Mouse (Mus musculus) intestine, embryonic 14.5 days (tissue): ENCODE results near the gene 1700007K13Rik. TPM values are rescaled to one million over a fixed set of nuclear protein-coding genes. Genes with fewer than 3 reads are reported as not detected.
A peak's percentile ranks its signal among the peaks of the same experiment; 100 is the strongest.

ENCODE experiments used
- ATAC-seq: fragments of 200-750 bp; cut with Nextera tagmentation; replicated peaks from 2 replicates; pipeline ENCODE4 v1.8.0; 2017; ENCODE audit warnings: low read depth, moderate number of reproducible peaks, moderate TSS enrichment, moderate library complexity; ENCODE audit not compliant: low FRiP score, low TSS enrichment
- DNase-seq: peaks from one replicate; pipeline ENCODE4 v3.0.0-alpha.2; 2018; ENCODE audit warnings: low spot score
- H3K27ac ChIP-seq: fragments of 300-500 bp; sonication (generic); 2 replicates; pipeline ENCODE4 v1.5.1; 2014; ENCODE audit warnings: low read depth, mild to moderate bottlenecking, control low read depth
- H3K27me3 ChIP-seq: fragments of 300-500 bp; sonication (generic); replicated peaks from 2 replicates; pipeline ENCODE4 v1.6.1; 2014; ENCODE audit warnings: low read length, control low read depth; ENCODE audit not compliant: control insufficient read depth, insufficient read depth
- H3K36me3 ChIP-seq: fragments of 300-500 bp; sonication (generic); 2 replicates; pipeline ENCODE4 v1.6.1; 2014; ENCODE audit warnings: low read length, control low read depth; ENCODE audit not compliant: control insufficient read depth, insufficient read depth
- H3K4me1 ChIP-seq: fragments of 300-500 bp; sonication (generic); replicated peaks from 2 replicates; pipeline ENCODE4 v1.6.1; 2014; ENCODE audit warnings: low read length, control low read depth, mixed read lengths; ENCODE audit not compliant: control insufficient read depth, insufficient read depth
- H3K4me2 ChIP-seq: fragments of 300-500 bp; sonication (generic); 2 replicates; pipeline ENCODE4 v1.6.1; 2014; ENCODE audit warnings: low read length
- H3K4me3 ChIP-seq: fragments of 300-500 bp; sonication (generic); 2 replicates; pipeline ENCODE4 v1.5.1; 2014; ENCODE audit warnings: low read depth, low read length, control low read depth, mixed read lengths
- H3K9ac ChIP-seq: fragments of 300-500 bp; sonication (generic); 2 replicates; pipeline ENCODE4 v1.6.1; 2014; ENCODE audit warnings: mild to moderate bottlenecking, low read length
- H3K9me3 ChIP-seq: fragments of 300-500 bp; sonication (generic); 2 replicates; pipeline ENCODE4 v1.6.1; 2016; ENCODE audit warnings: low read length, control low read depth; ENCODE audit not compliant: control insufficient read depth
- WGBS: fragments of 180-500 bp; shearing (Covaris S2); extraction: QIAGEN DNeasy Blood & Tissue Kit; methylation state at CpG from one replicate; pipeline ENCODE4 v1.1.7; 2014; 5-methylcytosine and 5-hydroxymethylcytosine counted together
- polyA plus RNA-seq: library from polyadenylated mRNA; unstranded; fragments of >200 nt; fragmentation: Nextera tagmentation; extraction: Ambion mirVana; gene quantifications from 2 replicates; pipeline ENCODE4 v1.2.1, GENCODE M21; 2014

The 1700007K13Rik gene
- polyA plus RNA-seq, 1 experiment from 2014 or later: 0.28 TPM

DNA sequence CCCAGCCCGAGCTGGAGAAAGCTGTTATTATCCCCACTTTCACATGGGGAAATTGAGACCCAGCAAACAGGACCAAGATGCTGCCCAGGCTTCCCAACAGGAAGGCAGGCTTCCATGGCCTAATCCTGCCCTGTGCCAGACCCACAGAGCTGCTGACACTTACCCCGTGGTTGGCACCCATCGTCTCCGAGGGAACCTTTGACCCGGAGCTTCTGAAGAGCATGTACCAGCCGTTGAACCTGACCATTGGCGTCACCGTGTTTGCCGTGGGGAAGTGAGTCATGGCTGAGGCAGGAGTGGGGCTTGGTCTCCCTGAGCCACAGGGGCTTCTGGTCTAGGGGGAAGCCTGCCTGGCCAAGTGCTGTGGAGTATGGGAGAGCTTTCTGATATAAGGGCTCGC is 36.9 kb upstream of the 1700007K13Rik start:
- DNase-seq: no peak
- Histone ChIP-seq H3K4me3 (no peak overlapping the region), H3K27ac (no peak overlapping the region), H3K27me3 (no peaks in the 10 kb centered on the region), H3K9me3 (no peaks in the 10 kb centered on the region), H3K36me3 (0 out of 2 replicates have a peak, but pooled peaks cover 19% of the 10 kb centered on the region), H3K4me2 (no peak overlapping the region), H3K9ac (no peak overlapping the region), H3K4me1 (no peaks in the 10 kb centered on the region)
- 84% methylated on average over 10 of the region's 10 CpGs for WGBS
- ATAC-seq: no peak

DNA sequence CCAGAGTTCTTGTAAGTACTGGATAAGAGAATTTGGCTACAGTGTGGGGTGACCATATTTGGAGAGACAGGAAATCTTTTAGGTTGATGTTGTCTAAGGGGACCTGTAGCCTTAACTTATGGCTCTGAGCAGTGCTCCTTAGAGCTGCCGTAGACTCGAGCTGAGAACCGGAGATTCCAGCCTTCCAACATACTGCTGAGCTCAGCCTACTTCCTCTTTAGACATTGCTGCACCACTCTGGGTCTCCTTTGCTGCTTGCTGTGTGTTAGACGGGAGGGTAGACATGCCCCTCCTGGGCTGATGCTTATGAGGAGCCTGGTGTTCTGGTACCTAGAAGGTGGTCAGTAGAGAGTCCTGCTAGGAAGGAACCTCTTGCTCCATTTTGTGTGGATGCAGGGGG is 32.3 kb upstream of the 1700007K13Rik start:
- Histone ChIP-seq H3K4me2 (no peak overlapping the region), H3K27ac (no peak overlapping the region), H3K4me3 (no peak overlapping the region), H3K9ac (no peak overlapping the region), H3K4me1 (peaks cover 17% of the 10 kb centered on the region), H3K9me3 (no peaks in the 10 kb centered on the region; the same call in 1 of the 2 replicates), H3K36me3 (0 out of 2 replicates have a peak, but pooled peaks cover 12% of the 10 kb centered on the region), H3K27me3 (no peaks in the 10 kb centered on the region)
- WGBS: 81% methylated on average over 4 of the region's 4 CpGs
- ATAC-seq (no peak), DNase-seq (no peak)

DNA sequence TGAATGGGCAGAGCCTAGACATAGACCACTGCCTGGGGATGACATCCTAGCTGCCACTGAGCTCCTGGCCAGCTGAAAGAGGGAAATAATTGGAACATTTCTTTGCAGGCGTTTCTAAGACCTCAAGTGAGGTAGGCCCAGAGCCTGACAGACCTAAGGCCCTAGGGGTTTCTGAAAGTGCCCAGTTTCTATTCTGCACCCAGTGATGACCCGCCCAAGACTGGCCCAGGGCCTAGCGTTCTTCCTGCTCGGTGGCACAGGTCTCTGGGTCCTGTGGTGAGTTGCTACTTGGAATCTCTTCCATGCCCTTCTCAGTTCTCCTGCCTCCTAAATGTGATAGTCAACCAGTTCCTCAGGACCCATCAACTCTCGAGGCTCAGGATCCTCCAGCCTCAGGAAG is 31.4 kb upstream of the 1700007K13Rik start:
- DNase-seq (no peak), ATAC-seq (no peak)
- H3K27ac ChIP-seq: no peak overlapping the region
- H3K9ac ChIP-seq: no peak overlapping the region
- no peaks in the 10 kb centered on the region for H3K27me3 ChIP-seq
- H3K4me3 ChIP-seq: no peak overlapping the region
- WGBS: 88% methylated on average over 5 of the region's 5 CpGs
- H3K4me2 ChIP-seq: no peak overlapping the region
- H3K4me1 ChIP-seq: peaks cover 17% of the 10 kb centered on the region
- H3K36me3 ChIP-seq: 0 out of 2 replicates have a peak, but pooled peaks cover 6% of the 10 kb centered on the region
- no peaks in the 10 kb centered on the region; the same call in 1 of the 2 replicates for H3K9me3 ChIP-seq

DNA sequence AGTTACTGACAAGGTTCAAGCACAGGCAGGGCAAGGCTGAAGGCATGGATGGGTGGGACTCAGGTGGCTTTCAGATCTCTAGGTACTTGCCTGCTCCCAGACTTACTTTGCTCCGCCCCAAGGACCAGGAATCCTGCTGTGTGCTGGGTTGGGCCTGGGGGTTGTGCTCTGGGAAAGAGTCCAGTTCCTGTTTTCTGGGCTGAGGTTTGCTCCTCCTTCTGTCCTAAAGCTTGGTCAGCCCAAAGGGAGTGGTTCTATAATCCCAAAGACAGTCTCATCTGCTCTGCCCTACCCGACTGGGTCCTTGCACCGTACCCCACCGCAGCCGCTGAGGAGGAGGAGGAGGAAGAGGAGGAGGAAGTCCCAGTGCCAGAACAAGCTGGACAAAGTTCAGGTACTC is 30.5 kb upstream of the 1700007K13Rik start, which contains the start of gene Gbgt1:
Gene Gbgt1 (plus strand): TSS at position 221 of the 400 bp plus-strand sequence.
- peak within 1 kb of the TSS; percentile 54; the same call in 1 of the 2 replicates for H3K27ac ChIP-seq
- H3K4me3 ChIP-seq: no peak within 1 kb of the TSS
- H3K27me3 ChIP-seq: no peaks in the 10 kb centered on the region
- no peak for ATAC-seq
- 0 out of 2 replicates have a peak within 1 kb of the TSS, but pooled peaks have one; percentile 5 for H3K9ac ChIP-seq
- no peak for DNase-seq
- H3K36me3 ChIP-seq: 0 out of 2 replicates have a peak, but pooled peaks cover 3% of the 10 kb centered on the region
- H3K9me3 ChIP-seq: no peaks in the 10 kb centered on the region; the same call in 1 of the 2 replicates
- 77% methylated on average over 5 of the region's 5 CpGs for WGBS
- peak within 1 kb of the TSS; percentile 2; the same call in 1 of the 2 replicates for H3K4me2 ChIP-seq
- peaks cover 17% of the 10 kb centered on the region for H3K4me1 ChIP-seq

DNA sequence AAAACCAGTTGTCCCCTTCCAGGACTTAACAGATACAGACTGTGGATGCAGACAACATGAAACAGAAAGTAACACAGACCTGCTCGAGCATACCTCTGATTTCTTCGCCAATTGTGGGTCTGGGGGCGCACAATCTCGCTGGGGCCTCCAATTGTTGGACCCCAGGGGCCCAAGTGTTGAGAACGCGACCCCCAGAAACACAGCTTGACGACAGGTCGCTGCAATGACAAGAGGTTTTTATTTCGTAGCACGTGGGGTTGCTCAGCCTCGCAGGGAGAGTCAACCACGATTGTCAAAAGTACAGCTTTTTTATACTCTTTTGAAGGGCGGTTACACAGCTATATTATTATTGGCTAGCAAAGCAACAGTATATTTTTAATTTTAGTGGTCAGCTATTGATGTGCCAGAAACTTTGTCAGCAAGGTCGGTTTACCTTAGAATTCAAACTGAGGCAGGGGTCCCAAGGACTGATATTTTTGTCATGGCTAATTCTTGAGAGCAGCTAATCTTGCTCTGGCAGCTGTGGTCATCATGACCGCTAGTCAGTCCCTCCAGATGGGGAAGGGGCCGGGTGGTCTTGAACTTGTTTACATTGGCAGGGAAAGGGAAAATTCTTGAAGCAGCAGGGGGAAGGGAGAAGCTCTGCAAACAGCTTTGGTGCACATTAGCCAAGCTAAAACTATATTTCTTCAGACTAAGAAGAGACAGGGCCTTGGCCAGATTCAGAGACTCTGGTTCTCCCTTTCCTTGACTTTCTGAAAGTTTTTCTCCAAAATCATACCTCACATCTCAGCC is 29.9 kb upstream of the 1700007K13Rik start:
- DNase-seq: no peak
- H3K9ac ChIP-seq: 0 out of 2 replicates have a peak overlapping the region, but pooled peaks have one; percentile 5

DNA sequence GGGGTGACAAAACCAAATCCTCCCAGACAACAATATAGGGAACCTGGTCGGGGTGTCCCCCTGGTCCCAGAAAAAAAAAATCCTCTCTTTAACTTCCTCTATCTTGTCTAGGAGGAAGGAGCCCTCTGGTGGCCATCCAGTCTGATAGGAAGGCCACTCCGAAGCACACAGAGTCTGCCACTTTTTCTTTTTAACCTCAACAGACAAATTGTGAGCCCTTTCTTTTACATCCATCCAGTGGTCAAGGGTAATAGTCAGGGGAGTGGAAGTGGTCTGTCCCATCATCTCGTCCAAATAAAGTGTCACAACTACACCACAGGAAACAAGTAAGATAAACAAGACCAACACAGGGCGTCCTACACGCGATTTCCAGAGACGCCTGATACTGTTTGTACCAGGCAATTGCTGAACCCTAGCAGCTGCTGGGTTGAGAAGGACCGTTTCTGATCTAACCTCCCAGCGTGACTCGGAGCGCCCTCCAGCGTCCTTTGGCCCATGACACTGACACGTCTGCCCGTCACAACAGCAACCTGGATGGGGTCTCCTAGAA is 29.1 kb upstream of the 1700007K13Rik start:
- Histone ChIP-seq H3K9ac (no peak overlapping the region), H3K9me3 (no peaks in the 10 kb centered on the region; the same call in 1 of the 2 replicates), H3K4me2 (no peak overlapping the region), H3K27me3 (no peaks in the 10 kb centered on the region), H3K4me1 (peaks cover 17% of the 10 kb centered on the region), H3K4me3 (no peak overlapping the region), H3K36me3 (0 out of 2 replicates have a peak, but pooled peaks cover 3% of the 10 kb centered on the region), H3K27ac (peak overlapping the region; percentile 54; the same call in 1 of the 2 replicates)
- DNase-seq (no peak), ATAC-seq (no peak)
- WGBS: 69% methylated on average over 14 of the region's 14 CpGs

More for the DNA sequence above, 29.9 kb upstream of the 1700007K13Rik start:
- no peaks in the 10 kb centered on the region; the same call in 1 of the 2 replicates for H3K9me3 ChIP-seq
- H3K27me3 ChIP-seq: no peaks in the 10 kb centered on the region
- H3K4me3 ChIP-seq: no peak overlapping the region
- peak overlapping the region; percentile 54; the same call in 1 of the 2 replicates for H3K27ac ChIP-seq
- no peak overlapping the region for H3K4me2 ChIP-seq
- H3K4me1 ChIP-seq: peaks cover 17% of the 10 kb centered on the region
- WGBS: 80% methylated on average over 16 of the region's 16 CpGs
- H3K36me3 ChIP-seq: 0 out of 2 replicates have a peak, but pooled peaks cover 3% of the 10 kb centered on the region
- no peak for ATAC-seq

DNA sequence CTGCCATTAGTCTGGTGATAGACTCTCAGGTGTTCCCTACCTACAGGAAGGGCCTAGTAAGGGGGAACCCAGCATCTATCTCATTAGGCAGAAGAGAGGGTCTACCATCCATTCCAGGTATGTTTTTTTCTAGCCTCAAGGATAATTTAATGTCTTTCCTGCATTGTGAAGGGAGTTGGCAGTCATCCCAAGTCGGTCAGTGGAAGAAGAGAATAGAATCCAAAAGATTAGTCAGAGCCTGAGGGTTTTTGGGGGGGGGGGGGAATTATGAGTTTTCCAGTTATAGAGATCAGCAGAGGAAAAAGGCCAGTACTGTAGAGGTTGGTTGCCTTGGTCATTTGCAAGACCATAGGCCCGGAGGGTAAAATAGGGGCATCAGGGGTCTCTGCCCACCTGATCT is 28.4 kb upstream of the 1700007K13Rik start:
- Histone ChIP-seq H3K4me3 (no peak overlapping the region), H3K4me1 (peaks cover 17% of the 10 kb centered on the region), H3K4me2 (no peak overlapping the region), H3K9me3 (no peaks in the 10 kb centered on the region; the same call in 1 of the 2 replicates), H3K27ac (no peak overlapping the region), H3K27me3 (no peaks in the 10 kb centered on the region), H3K9ac (no peak overlapping the region), H3K36me3 (0 out of 2 replicates have a peak, but pooled peaks cover 2% of the 10 kb centered on the region)
- no peak for ATAC-seq
- no peak for DNase-seq
- WGBS: 87% methylated on average over 2 of the region's 2 CpGs

DNA sequence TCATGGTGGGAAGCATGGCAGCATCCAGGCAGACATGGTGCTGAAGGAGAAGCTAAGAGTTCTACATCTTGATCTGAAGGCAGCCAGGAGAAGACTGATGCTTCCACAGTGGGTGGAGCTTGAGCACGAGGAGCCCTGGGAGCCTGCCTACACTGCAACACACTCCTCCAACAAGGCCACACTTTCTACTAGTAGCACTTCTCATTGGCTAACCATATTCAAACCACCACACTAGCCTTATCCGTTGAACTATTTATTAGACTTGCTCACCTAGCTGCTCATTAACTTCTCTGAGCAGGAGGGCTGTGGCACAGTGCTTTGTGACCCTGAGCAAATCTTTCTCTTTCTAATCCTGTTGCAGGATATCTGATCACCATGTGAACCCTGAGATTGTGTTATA is 17.7 kb upstream of the 1700007K13Rik start:
- Histone ChIP-seq H3K4me3 (no peak overlapping the region), H3K4me1 (peaks cover 12% of the 10 kb centered on the region), H3K4me2 (no peak overlapping the region), H3K9me3 (no peaks in the 10 kb centered on the region), H3K9ac (no peak overlapping the region), H3K27ac (no peak overlapping the region), H3K36me3 (no peaks in the 10 kb centered on the region; the same call in 1 of the 2 replicates), H3K27me3 (no peaks in the 10 kb centered on the region)
- WGBS: 72% methylated on average over 2 of the region's 2 CpGs
- DNase-seq: no peak
- ATAC-seq: 0 out of 2 replicates have a peak, but pooled peaks have one; percentile 40
